Mouse (Mus musculus): ENCODE measurements around the gene Cdc42ep4. TPM values are rescaled to one million over a fixed set of nuclear protein-coding genes. Genes with fewer than 3 reads are reported as not detected.

The Cdc42ep4 gene
- polyA plus RNA-seq, 1 experiment, result 24.1 TPM

- Histone ChIP-seq H3K4me3 (ENCODE audit: insufficient read depth, low read length) (no peak overlapping the region), H3K27ac (ENCODE audit: insufficient read depth, low read length) (no peak overlapping the region), H3K4me1 (ENCODE audit: control insufficient read depth, insufficient read depth, low read length) (no peaks in the 10 kb centered on the region)
- TF ChIP-seq CTCF (IDR thresholded peaks at IDR 0.05; ENCODE audit: borderline replicate concordance, insufficient read depth, low read length), result no peak
- no peak for TF ChIP-seq POLR2A (IDR thresholded peaks at IDR 0.05; ENCODE audit: low read depth, low read length)
Observed at GRCm38 (mm10) chr11:113715078-113715674, 36.5 kb downstream of the Cdc42ep4 start.

- TF ChIP-seq CTCF (IDR thresholded peaks at IDR 0.05; ENCODE audit: borderline replicate concordance, insufficient read depth, low read length) (no peak), POLR2A (IDR thresholded peaks at IDR 0.05; ENCODE audit: low read depth, low read length) (no peak)
- no peak overlapping the region for H3K4me3 ChIP-seq (ENCODE audit: insufficient read depth, low read length)
- no peak overlapping the region for H3K27ac ChIP-seq (ENCODE audit: insufficient read depth, low read length)
- no peaks in the 10 kb centered on the region for H3K4me1 ChIP-seq (ENCODE audit: control insufficient read depth, insufficient read depth, low read length)
Observed at GRCm38 (mm10) chr11:113711061-113711460, 40.6 kb downstream of the Cdc42ep4 start.

- no peak for TF ChIP-seq POLR2A (IDR thresholded peaks at IDR 0.05; ENCODE audit: low read depth, low read length)
- no peak overlapping the region for H3K27ac ChIP-seq (ENCODE audit: insufficient read depth, low read length)
- H3K4me1 ChIP-seq (ENCODE audit: control insufficient read depth, insufficient read depth, low read length), result no peaks in the 10 kb centered on the region
- no peak overlapping the region for H3K4me3 ChIP-seq (ENCODE audit: insufficient read depth, low read length)
Observed at GRCm38 (mm10) chr11:113710257-113710777, 41.4 kb downstream of the Cdc42ep4 start.

GRCm38 (mm10) chr11:113709731-113710256 is 41.9 kb downstream of the Cdc42ep4 start, which contains the start of gene Cpsf4l:
Cpsf4l (minus strand) TSS chr11:113710017.
- TF ChIP-seq POLR2A (IDR thresholded peaks at IDR 0.05; ENCODE audit: low read depth, low read length) (no peak), CTCF (IDR thresholded peaks at IDR 0.05; ENCODE audit: borderline replicate concordance, insufficient read depth, low read length) (no peak)
- H3K4me3 ChIP-seq (ENCODE audit: insufficient read depth, low read length), result no peak within 1 kb of the TSS
- H3K4me1 ChIP-seq (ENCODE audit: control insufficient read depth, insufficient read depth, low read length), result no peaks in the 10 kb centered on the region
- H3K27ac ChIP-seq (ENCODE audit: insufficient read depth, low read length), result no peak within 1 kb of the TSS

GRCm38 (mm10) chr11:113709272-113709671 is 42.4 kb downstream of the Cdc42ep4 start:
- Histone ChIP-seq H3K4me3 (ENCODE audit: insufficient read depth, low read length) (no peak overlapping the region), H3K4me1 (ENCODE audit: control insufficient read depth, insufficient read depth, low read length) (no peaks in the 10 kb centered on the region), H3K27ac (ENCODE audit: insufficient read depth, low read length) (no peak overlapping the region)
- no peak for TF ChIP-seq POLR2A (IDR thresholded peaks at IDR 0.05; ENCODE audit: low read depth, low read length)
- no peak for TF ChIP-seq CTCF (IDR thresholded peaks at IDR 0.05; ENCODE audit: borderline replicate concordance, insufficient read depth, low read length)

- TF ChIP-seq POLR2A (IDR thresholded peaks at IDR 0.05; ENCODE audit: low read depth, low read length) (no peak), CTCF (IDR thresholded peaks at IDR 0.05; ENCODE audit: borderline replicate concordance, insufficient read depth, low read length) (no peak)
- no peak overlapping the region for H3K4me3 ChIP-seq (ENCODE audit: insufficient read depth, low read length)
- H3K4me1 ChIP-seq (ENCODE audit: control insufficient read depth, insufficient read depth, low read length), result no peaks in the 10 kb centered on the region
- H3K27ac ChIP-seq (ENCODE audit: insufficient read depth, low read length), result no peak overlapping the region
Observed at GRCm38 (mm10) chr11:113708629-113709213, 43.0 kb downstream of the Cdc42ep4 start.

- no peak overlapping the region for H3K27ac ChIP-seq (ENCODE audit: insufficient read depth, low read length)
- TF ChIP-seq POLR2A (IDR thresholded peaks at IDR 0.05; ENCODE audit: low read depth, low read length), result no peak
- no peak for TF ChIP-seq CTCF (IDR thresholded peaks at IDR 0.05; ENCODE audit: borderline replicate concordance, insufficient read depth, low read length)
- H3K4me3 ChIP-seq (ENCODE audit: insufficient read depth, low read length), result no peak overlapping the region
- H3K4me1 ChIP-seq (ENCODE audit: control insufficient read depth, insufficient read depth, low read length), result no peaks in the 10 kb centered on the region
Observed at GRCm38 (mm10) chr11:113705966-113706652, 45.6 kb downstream of the Cdc42ep4 start.

- TF ChIP-seq CTCF (IDR thresholded peaks at IDR 0.05; ENCODE audit: borderline replicate concordance, insufficient read depth, low read length) (peak; percentile 98), POLR2A (IDR thresholded peaks at IDR 0.05; ENCODE audit: low read depth, low read length) (no peak)
- Histone ChIP-seq H3K4me1 (ENCODE audit: control insufficient read depth, insufficient read depth, low read length) (no peaks in the 10 kb centered on the region), H3K4me3 (ENCODE audit: insufficient read depth, low read length) (no peak overlapping the region), H3K27ac (ENCODE audit: insufficient read depth, low read length) (no peak overlapping the region)
Observed at GRCm38 (mm10) chr11:113703758-113704157, 47.9 kb downstream of the Cdc42ep4 start.

GRCm38 (mm10) chr11:113699643-113700042 is 52.0 kb downstream of the Cdc42ep4 start:
- Histone ChIP-seq H3K4me1 (ENCODE audit: control insufficient read depth, insufficient read depth, low read length) (no peaks in the 10 kb centered on the region), H3K27ac (ENCODE audit: insufficient read depth, low read length) (no peak overlapping the region), H3K4me3 (ENCODE audit: insufficient read depth, low read length) (no peak overlapping the region)
- TF ChIP-seq POLR2A (IDR thresholded peaks at IDR 0.05; ENCODE audit: low read depth, low read length) (no peak), CTCF (IDR thresholded peaks at IDR 0.05; ENCODE audit: borderline replicate concordance, insufficient read depth, low read length) (no peak)

Measured in embryonic fibroblast, embryonic 13.5 days (primary cell).